Mouse (Mus musculus) ovary, adult 18-20 months (tissue): ENCODE measurements around the gene Sdk2.
A peak's percentile ranks its signal among the peaks of the same experiment; 100 is the strongest.

Source experiments
- DNase-seq: peaks from one replicate; pipeline ENCODE4 v3.0.0; 2022; ENCODE audit warnings: low spot score, mixed read lengths

Gene Sdk2

DNA sequence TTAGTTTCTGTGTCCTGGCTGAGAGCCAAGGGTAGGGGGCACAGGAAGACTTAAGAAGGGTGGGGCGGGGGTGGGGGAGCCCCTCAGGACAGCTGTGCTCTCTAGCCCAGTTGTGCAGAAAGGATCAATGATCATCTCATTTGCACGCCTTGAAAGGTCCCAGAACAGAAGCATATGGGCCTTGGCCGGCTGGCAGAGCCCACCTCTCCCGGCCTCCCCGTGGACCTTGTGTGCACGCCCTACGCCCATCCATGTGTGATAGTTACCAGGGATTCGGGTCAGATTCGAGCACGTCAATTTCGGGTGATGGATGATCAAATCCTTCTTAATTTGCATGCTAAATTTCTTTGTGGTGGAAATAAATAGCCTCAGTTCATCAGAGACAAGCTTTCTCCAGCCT is 136.7 kb downstream of the Sdk2 start:
- DNase-seq: no peak

DNA sequence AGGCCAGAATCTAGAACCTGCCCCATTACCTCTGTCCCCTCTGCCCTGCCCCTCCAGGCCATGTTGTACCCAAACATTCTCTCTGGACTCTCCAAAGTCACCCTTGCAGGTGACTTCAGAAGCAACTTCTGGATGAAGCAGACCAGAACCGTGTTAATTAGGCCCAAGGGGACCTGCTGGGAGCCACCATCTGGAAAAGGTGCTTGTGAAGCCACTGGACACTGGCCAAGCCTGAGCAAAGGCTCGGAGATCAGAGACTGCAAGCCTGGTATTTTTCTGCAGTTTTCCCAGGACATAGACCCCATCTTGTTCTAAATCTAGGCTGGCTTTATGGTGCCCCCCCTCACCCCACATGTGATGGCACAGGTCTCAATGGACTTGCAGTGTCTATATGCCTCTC is 138.0 kb downstream of the Sdk2 start:
- no peak for DNase-seq

GRCm38 (mm10) chr11:113928291-113928690 is 138.6 kb downstream of the Sdk2 start:
- DNase-seq: no peak

- DNase-seq: no peak
Measured at GRCm38 (mm10) chr11:113927826-113928225, 139.0 kb downstream of the Sdk2 start.

DNA sequence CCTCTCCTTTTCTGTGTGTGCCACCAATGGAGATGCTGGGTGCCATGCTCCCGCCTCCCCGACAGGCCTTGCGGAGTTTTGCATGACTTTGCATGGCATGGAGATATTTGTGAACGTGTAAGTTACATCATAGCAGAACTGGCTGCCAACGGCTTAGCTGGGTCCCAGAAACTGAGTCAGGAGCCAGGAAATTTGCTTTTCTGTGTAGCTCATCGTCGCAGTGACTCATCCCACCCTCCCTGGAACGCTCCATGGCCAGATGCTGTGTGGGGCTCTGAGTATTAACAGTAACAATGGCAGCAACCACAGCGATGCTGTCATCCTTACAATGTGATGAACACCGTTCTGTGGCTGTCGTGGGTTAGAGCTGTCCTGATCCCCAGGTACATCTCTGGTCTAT is 139.6 kb downstream of the Sdk2 start:
- no peak for DNase-seq

GRCm38 (mm10) chr11:113923137-113923536 is 143.7 kb downstream of the Sdk2 start:
- no peak for DNase-seq

DNA sequence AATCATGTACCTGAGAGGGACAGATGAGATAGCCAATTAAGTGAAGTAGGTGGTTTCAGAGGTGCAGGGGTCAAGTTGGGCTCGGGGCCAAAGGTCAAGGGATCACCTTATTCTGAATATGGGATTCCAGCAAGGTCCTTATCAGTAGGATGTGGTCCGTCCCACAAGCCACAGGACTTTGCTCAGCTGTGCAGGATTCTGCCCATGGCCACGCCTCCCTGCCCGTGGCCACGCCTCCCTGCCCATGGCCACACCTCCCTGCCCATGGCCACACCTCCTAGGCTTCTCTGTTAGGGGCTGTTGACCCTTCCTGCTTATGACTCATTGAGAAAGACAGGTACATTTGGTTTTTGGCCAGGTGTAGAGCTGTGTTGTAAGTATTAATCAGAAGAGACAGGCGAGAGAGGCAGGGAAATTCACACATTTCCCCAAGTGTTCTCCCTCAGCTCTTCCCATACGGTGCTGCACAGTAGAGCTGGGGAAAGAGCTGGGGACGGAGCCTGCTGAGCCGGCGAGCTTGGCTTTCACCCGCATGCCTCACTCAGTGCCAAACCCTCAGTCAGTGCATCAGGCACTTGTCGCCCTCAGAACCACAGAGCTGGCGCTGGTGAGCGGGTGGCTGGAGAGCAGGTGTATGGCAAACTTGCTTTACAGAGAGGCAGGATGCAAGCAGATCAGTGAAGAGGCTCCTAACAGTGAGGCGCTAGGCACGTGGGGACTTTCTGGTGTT is 163.6 kb downstream of the Sdk2 start:
- DNase-seq: no peak

GRCm38 (mm10) chr11:113901906-113902305 is 164.9 kb downstream of the Sdk2 start:
- no peak for DNase-seq

GRCm38 (mm10) chr11:113898671-113899070 is 168.2 kb downstream of the Sdk2 start:
- DNase-seq: no peak

DNA sequence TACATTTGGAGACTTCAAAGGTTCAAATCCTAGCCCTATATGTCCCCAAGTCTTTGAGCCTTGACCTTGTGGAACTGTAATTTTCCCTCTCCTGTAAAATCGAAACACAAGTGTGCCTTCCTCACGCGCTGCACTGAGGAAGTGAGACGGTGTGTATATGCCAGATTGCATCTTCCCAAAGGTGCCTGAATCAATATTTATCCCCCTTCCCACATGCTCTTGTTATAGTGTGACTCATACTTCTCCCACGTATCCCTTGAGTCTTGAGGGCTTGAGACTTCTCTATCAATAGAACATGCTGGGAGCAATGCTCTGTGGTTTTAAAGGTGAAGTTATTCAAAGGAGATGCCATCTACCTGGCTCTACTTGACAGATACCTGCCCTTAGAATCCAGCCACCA is 170.8 kb downstream of the Sdk2 start:
- DNase-seq: no peak

DNA sequence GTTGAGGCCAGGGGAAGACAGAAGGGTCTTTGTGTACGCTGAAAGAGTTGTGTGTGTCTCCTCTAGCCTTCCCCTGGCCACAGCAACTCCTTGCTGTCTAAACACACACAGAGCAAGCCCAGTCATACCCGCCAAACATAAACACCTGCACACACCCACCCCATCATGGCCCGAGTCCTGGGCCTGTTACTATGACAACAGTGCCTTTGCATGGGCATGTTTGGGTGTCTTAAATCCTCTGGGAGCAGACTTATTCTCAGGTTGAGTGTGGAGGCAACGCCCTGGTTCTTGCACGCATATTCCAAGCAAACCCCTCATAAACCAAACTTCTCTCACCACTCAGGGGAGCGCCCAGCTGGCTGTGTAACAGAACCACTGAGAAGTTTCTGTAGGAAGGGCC is 173.9 kb downstream of the Sdk2 start:
- DNase-seq: no peak

DNA sequence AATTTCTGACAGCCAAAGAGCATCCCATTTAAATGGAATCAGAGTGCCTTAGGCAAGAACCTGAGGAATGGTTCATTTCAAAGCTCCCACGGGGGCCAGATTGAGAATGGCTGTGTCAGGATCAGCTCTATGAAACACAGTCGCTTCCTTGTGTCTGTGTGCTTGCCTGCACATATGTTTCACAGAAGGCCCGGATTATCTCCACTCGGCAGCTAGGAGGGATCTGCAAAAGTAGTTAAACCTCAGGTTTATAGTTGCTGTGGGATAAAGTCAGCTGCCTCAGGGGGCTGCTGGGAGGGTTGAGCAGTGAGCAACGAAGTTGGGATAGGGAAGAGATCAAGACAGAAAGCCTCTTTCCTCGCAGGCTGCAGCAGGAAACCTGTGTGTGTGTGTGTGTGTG is 174.8 kb downstream of the Sdk2 start:
- DNase-seq: no peak

GRCm38 (mm10) chr11:113888156-113888750 is 178.6 kb downstream of the Sdk2 start:
- DNase-seq: no peak

- DNase-seq: no peak
Measured at GRCm38 (mm10) chr11:113886299-113886698, 180.5 kb downstream of the Sdk2 start.

DNA sequence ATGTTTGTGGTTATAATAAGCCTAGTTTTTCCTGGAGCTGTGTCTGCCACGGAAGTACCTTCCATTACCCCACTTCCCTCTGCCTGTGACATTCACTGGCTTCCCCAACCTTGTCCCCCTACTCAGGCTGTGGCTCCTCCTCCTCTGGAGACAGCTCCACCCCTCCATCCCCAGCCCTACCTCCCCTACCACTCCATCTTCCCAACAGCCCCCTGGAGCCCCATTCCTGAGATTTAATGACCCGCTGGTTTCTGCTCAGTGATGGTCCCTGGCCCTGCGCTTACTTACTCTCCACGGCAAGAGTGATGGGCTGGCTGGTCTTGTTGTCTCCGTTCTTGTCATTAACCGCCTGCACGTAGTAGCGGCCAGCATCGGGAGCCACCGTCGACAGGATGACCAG is 181.9 kb downstream of the Sdk2 start:
- no peak for DNase-seq

- no peak for DNase-seq
Measured at GRCm38 (mm10) chr11:113883031-113883430, 183.8 kb downstream of the Sdk2 start.

DNA sequence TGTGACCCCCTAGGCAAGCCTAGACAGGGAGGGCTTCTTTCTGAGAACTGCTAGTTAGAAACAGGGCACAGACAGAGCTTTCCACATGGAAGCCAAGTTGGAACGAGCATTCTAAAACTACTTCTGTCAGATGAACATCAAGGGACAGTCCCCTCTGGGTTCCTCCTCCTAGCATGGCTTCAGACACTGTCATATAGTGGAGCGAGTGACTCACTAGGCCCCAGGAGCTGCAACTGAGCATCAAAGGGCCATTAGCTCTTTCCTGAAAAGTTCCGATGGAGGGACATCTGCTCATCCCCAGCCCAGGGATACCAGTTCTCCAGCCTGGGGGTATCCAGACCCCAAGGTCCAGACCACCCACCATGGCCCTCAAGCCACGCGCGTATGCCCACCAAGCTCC is 185.0 kb downstream of the Sdk2 start:
- DNase-seq: no peak

DNA sequence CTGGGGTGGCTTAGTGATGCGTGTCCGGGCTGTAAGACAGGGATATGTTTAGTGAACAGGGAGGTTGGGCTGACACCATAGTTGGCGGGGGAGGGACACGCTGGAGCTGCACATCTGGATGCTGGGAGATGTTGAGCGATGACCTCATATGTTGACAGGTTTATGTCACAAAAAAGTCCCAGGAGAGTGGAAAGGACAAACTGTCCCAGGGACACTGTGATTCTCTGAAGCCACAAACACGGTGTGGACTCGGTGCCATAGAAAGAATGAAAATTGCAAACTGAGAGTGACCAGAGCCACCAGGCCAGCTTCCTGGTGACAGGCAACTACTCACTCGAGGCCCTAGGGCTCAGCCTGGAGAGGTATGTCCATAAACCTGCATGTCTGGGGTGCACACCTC is 199.8 kb downstream of the Sdk2 start:
- no peak for DNase-seq

DNA sequence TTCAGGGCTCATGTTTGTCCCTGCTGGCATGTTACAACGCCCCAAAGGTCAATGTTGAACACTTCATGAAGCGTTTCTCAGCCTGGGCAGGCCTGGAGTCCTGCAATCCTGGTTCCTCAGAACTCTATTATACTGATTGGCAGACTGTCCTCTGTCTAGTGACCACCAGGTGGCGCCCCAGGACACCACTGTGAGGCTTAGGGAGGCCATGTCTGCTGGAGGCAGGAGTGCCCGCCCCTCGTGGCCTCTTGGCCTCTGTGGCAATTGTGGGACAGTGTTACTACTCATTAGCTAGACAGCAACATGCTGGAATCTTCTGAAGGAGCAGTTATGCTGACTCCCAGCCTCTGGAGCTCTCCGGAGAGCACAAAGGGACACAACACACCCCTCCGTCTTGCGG is 201.2 kb downstream of the Sdk2 start:
- peak; percentile 54 for DNase-seq

- DNase-seq: no peak
Measured at GRCm38 (mm10) chr11:113863408-113863807, 203.4 kb downstream of the Sdk2 start.

DNA sequence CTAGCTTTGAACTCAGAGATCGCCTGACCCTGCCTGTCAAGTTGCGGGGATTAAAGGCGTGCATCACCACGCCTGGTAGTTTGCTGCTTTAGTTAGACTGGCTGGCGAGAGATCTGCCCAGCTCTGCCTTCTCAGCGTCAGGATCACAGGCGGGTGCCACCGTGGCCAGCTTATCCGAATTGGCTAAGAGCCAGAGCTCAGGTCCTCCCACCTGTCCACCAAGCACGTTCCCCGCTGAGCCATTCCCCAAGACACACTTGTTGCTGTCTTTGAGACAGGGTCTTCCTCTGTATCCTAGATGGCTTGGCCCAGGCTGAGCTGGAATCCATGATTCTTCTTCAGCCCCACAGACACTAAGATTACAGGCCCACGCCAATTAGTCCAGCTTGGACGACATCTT is 211.2 kb downstream of the Sdk2 start:
- no peak for DNase-seq

GRCm38 (mm10) chr11:113851750-113852149 is 215.1 kb downstream of the Sdk2 start:
- no peak for DNase-seq

- no peak for DNase-seq
Measured at GRCm38 (mm10) chr11:113849322-113849721, 217.5 kb downstream of the Sdk2 start.

DNA sequence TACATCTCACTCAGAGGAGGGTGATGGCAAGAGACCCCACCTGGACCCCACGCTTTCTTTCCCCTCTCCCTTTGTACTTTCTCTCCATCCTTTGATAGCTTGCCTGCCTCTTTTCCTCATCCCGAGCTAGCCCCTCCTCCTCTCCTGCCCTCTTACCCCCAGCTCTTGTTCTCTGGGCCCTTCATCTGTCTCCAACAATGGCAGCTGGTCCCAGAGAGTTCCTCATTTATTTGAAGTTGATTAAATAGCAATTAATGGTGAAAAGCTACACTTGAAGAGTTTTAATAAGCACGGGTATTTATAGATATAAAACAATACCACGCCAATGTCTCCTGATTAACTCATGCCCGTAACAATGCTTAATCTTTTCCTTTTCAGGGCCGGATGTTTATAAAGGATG is 222.9 kb downstream of the Sdk2 start:
- no peak for DNase-seq
